Mouse (Mus musculus): Measurements from ENCODE around the gene Mllt3. TPM values are rescaled to one million over a fixed set of nuclear protein-coding genes. Genes with fewer than 3 reads are reported as not detected.

Mllt3 gene
- polyA plus RNA-seq, 1 experiment = 15.7 TPM

GRCm38 (mm10) chr4:87963773-87964076, 69.4 kb downstream of the Mllt3 start:
- Histone ChIP-seq H3ac (ENCODE audit: control insufficient read depth, insufficient read length) (no peak overlapping the region), H3K79me2 (ENCODE audit: control insufficient read depth, insufficient read depth) (no peaks in the 10 kb centered on the region), H3K36me3 (ENCODE audit: control insufficient read depth, insufficient read depth) (no peaks in the 10 kb centered on the region), H3K4me3 (no peak overlapping the region), H3K4me2 (ENCODE audit: low read depth) (no peak overlapping the region), H3K27me3 (ENCODE audit: control insufficient read depth, insufficient read depth, insufficient read length) (no peaks in the 10 kb centered on the region)
- TF ChIP-seq REST (IDR thresholded peaks at IDR 0.05; ENCODE audit: insufficient read depth, insufficient read length) (no peak), USF1 (IDR thresholded peaks at IDR 0.05; ENCODE audit: low read depth) (no peak), MYOG (IDR thresholded peaks at IDR 0.05; ENCODE audit: control insufficient read depth in 1 of 3, insufficient read depth in 1 of 3, insufficient read length in 2 of 3, low read depth in 2 of 3) (no peak), MYOD1 (IDR thresholded peaks at IDR 0.05; ENCODE audit: control insufficient read depth in 1 of 3, insufficient read length in 2 of 3, low read depth in 2 of 3) (no peak)

GRCm38 (mm10) chr4:87963055-87963772, 70.0 kb downstream of the Mllt3 start:
- H3K79me2 ChIP-seq (ENCODE audit: control insufficient read depth, insufficient read depth) = no peaks in the 10 kb centered on the region
- H3K4me3 ChIP-seq = no peak overlapping the region
- no peak overlapping the region for H3ac ChIP-seq (ENCODE audit: control insufficient read depth, insufficient read length)
- H3K4me2 ChIP-seq (ENCODE audit: low read depth) = no peak overlapping the region
- no peaks in the 10 kb centered on the region for H3K27me3 ChIP-seq (ENCODE audit: control insufficient read depth, insufficient read depth, insufficient read length)
- no peaks in the 10 kb centered on the region for H3K36me3 ChIP-seq (ENCODE audit: control insufficient read depth, insufficient read depth)
- TF ChIP-seq POLR2A (IDR thresholded peaks at IDR 0.05; ENCODE audit: insufficient read length, low read depth) (no peak), CEBPB (IDR thresholded peaks at IDR 0.05; ENCODE audit: insufficient read depth, poor library complexity, severe bottlenecking) (no peak), MAX (IDR thresholded peaks at IDR 0.05; ENCODE audit: low read depth) (no peak), TCF12 (IDR thresholded peaks at IDR 0.05; ENCODE audit: insufficient read depth, poor library complexity, severe bottlenecking) (no peak), POLR2AphosphoS2 (IDR thresholded peaks at IDR 0.05; ENCODE audit: insufficient read length, low read depth) (no peak), USF1 (IDR thresholded peaks at IDR 0.05; ENCODE audit: low read depth) (no peak), E2F4 (IDR thresholded peaks at IDR 0.05; ENCODE audit: insufficient read depth) (no peak), REST (IDR thresholded peaks at IDR 0.05; ENCODE audit: insufficient read depth, insufficient read length) (no peak), SRF (IDR thresholded peaks at IDR 0.05; ENCODE audit: control insufficient read depth, insufficient read length, low read depth) (no peak), MYOD1 (IDR thresholded peaks at IDR 0.05; ENCODE audit: control insufficient read depth in 1 of 3, insufficient read length in 2 of 3, low read depth in 2 of 3) (no peak), MYOG (IDR thresholded peaks at IDR 0.05; ENCODE audit: control insufficient read depth in 1 of 3, insufficient read depth in 1 of 3, insufficient read length in 2 of 3, low read depth in 2 of 3) (no peak), TCF3 (IDR thresholded peaks at IDR 0.05; ENCODE audit: insufficient read length, low read depth) (no peak)

DNA sequence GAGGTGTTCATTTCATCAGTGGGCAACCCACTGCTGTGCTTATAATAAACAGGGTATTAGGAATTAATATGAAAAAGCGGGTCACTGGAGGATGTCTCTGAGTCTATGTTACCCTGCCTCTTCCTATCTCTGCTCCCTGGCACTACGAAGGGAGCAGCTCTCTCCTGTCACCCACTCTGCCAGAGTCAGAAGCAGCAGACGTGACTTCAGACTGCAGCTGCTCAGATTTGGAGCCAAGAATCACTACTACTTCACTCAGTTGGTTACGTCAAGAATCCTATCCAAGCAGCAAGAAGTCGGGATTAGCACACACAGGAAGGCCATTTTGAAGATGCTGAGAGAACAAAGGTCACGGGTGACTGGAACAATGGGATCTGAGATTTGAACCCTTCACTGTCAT, 71.3 kb downstream of the Mllt3 start:
- no peak overlapping the region for H3K4me3 ChIP-seq
- no peak for TF ChIP-seq REST (IDR thresholded peaks at IDR 0.05; ENCODE audit: insufficient read depth, insufficient read length)
- TF ChIP-seq SRF (IDR thresholded peaks at IDR 0.05; ENCODE audit: control insufficient read depth, insufficient read length, low read depth) = no peak

DNA sequence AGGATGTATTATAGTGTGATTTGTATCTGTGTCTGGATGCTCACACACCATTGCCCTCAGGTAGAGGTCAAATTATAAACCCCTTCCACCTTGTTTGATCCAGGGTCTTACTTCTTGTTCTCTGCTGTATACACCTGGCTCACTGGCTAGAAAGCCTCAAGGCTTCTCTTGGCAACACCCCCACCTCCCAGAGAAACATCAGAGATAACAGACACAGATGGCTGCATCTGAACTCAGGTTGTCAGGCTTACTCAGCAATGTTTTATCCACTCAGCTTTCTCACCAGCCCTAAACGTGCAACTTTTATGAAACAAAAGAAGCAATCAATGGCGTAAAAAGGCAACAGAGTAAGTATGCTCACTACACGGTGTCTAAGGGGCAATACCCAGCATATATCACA, 75.3 kb downstream of the Mllt3 start:
- H3K4me3 ChIP-seq = no peak overlapping the region
- H3K27me3 ChIP-seq (ENCODE audit: control insufficient read depth, insufficient read depth, insufficient read length) = no peaks in the 10 kb centered on the region
- H3K4me2 ChIP-seq (ENCODE audit: low read depth) = no peak overlapping the region
- no peak overlapping the region for H3ac ChIP-seq (ENCODE audit: control insufficient read depth, insufficient read length)
- no peaks in the 10 kb centered on the region for H3K79me2 ChIP-seq (ENCODE audit: control insufficient read depth, insufficient read depth)
- H3K36me3 ChIP-seq (ENCODE audit: control insufficient read depth, insufficient read depth) = no peaks in the 10 kb centered on the region
- TF ChIP-seq TCF3 (IDR thresholded peaks at IDR 0.05; ENCODE audit: insufficient read length, low read depth) = no peak
- TF ChIP-seq MYOD1 (IDR thresholded peaks at IDR 0.05; ENCODE audit: control insufficient read depth in 1 of 3, insufficient read length in 2 of 3, low read depth in 2 of 3) = no peak
- TF ChIP-seq POLR2AphosphoS2 (IDR thresholded peaks at IDR 0.05; ENCODE audit: insufficient read length, low read depth) = no peak
- no peak for TF ChIP-seq USF1 (IDR thresholded peaks at IDR 0.05; ENCODE audit: low read depth)
- no peak for TF ChIP-seq REST (IDR thresholded peaks at IDR 0.05; ENCODE audit: insufficient read depth, insufficient read length)
- TF ChIP-seq POLR2A (IDR thresholded peaks at IDR 0.05; ENCODE audit: insufficient read length, low read depth) = no peak
- TF ChIP-seq MYOG (IDR thresholded peaks at IDR 0.05; ENCODE audit: control insufficient read depth in 1 of 3, insufficient read depth in 1 of 3, insufficient read length in 2 of 3, low read depth in 2 of 3) = no peak
- TF ChIP-seq SRF (IDR thresholded peaks at IDR 0.05; ENCODE audit: control insufficient read depth, insufficient read length, low read depth) = no peak
- no peak for TF ChIP-seq E2F4 (IDR thresholded peaks at IDR 0.05; ENCODE audit: insufficient read depth)
- TF ChIP-seq MAX (IDR thresholded peaks at IDR 0.05; ENCODE audit: low read depth) = no peak
- TF ChIP-seq TCF12 (IDR thresholded peaks at IDR 0.05; ENCODE audit: insufficient read depth, poor library complexity, severe bottlenecking) = no peak
- no peak for TF ChIP-seq CEBPB (IDR thresholded peaks at IDR 0.05; ENCODE audit: insufficient read depth, poor library complexity, severe bottlenecking)

More for the DNA sequence above, 71.3 kb downstream of the Mllt3 start:
- Histone ChIP-seq H3K79me2 (ENCODE audit: control insufficient read depth, insufficient read depth) (no peaks in the 10 kb centered on the region), H3K4me2 (ENCODE audit: low read depth) (no peak overlapping the region), H3K27me3 (ENCODE audit: control insufficient read depth, insufficient read depth, insufficient read length) (no peaks in the 10 kb centered on the region), H3ac (ENCODE audit: control insufficient read depth, insufficient read length) (no peak overlapping the region), H3K36me3 (ENCODE audit: control insufficient read depth, insufficient read depth) (no peaks in the 10 kb centered on the region)

DNA sequence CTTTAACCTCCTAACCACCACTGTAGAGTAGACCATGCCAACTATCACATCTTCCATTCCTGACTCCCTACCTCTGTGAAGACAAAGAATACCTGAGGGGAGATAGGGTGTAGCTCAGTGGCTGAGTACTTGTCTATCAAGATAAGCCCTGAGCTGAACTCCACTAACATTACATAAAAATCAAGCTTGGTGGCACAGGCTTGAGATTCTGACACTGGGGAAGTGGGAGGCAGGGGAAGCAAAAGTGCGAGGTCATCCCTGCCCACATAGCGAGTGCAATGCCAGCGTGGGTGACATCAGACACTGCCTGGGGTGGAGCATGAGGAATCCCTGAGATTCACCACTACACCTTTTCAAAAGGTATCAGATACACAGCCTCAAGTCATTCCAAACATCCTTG, 76.0 kb downstream of the Mllt3 start:
- no peaks in the 10 kb centered on the region for H3K79me2 ChIP-seq (ENCODE audit: control insufficient read depth, insufficient read depth)
- TF ChIP-seq POLR2A (IDR thresholded peaks at IDR 0.05; ENCODE audit: insufficient read length, low read depth) = no peak
- no peak for TF ChIP-seq USF1 (IDR thresholded peaks at IDR 0.05; ENCODE audit: low read depth)
- TF ChIP-seq SRF (IDR thresholded peaks at IDR 0.05; ENCODE audit: control insufficient read depth, insufficient read length, low read depth) = no peak
- TF ChIP-seq REST (IDR thresholded peaks at IDR 0.05; ENCODE audit: insufficient read depth, insufficient read length) = no peak
- TF ChIP-seq MAX (IDR thresholded peaks at IDR 0.05; ENCODE audit: low read depth) = no peak

More for the DNA sequence above, 76.0 kb downstream of the Mllt3 start:
- Histone ChIP-seq H3ac (ENCODE audit: control insufficient read depth, insufficient read length) (no peak overlapping the region), H3K4me3 (no peak overlapping the region), H3K36me3 (ENCODE audit: control insufficient read depth, insufficient read depth) (no peaks in the 10 kb centered on the region), H3K4me2 (ENCODE audit: low read depth) (no peak overlapping the region), H3K27me3 (ENCODE audit: control insufficient read depth, insufficient read depth, insufficient read length) (no peaks in the 10 kb centered on the region)
